Mouse (Mus musculus) olfactory bulb, adult 2 months (tissue): ENCODE data around the gene Ccdc88a.

Experiments
- CTCF ChIP-seq: fragments of 200-500 bp; IDR thresholded peaks from 2 replicates; pipeline ENCODE4 v1.5.1; 2012; ENCODE audit warnings: low read depth, mild to moderate bottlenecking, low read length, moderate library complexity; ENCODE audit not compliant: insufficient read depth
- POLR2A ChIP-seq: fragments of 200-500 bp; IDR thresholded peaks from 2 replicates; pipeline ENCODE4 v1.6.1; 2012; ENCODE audit warnings: mild to moderate bottlenecking, low read depth, low read length, moderate library complexity; ENCODE audit not compliant: insufficient read depth

DNA sequence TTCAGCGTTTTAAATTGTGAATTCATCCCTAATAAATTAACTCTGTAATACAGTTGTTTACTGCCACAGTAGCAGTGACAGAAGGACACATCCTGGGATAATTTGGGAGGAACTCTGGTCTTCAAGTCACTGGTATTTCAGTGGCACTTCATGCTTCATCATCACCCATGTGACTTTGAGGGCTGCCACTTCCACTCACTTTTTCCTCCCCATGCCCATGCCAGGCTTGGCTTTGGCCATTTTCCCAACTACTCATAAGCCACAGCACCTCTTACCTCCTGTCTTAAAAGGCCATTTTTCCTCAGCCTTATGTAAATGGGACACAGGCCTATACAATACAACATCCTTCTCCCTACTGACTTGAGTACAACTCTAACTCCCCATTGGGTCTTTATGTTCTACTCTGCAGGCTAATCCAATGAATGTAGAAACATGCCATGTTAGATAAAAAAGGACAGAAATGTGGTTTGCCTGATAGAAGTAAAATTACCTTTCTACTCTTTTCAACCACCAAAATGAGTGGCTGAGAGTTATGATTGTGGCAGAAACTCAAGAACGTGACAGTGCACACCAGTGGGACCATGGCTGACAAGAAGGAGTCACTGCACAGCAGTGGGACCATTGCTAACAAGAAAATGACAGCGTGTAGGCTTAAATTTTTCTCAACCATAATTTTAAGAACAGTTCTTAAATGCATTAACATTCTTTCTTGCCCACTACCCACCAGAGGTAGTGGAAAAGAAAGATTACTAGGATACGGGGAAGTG lies 28.4 kb upstream of the Ccdc88a start:
- no peak for TF ChIP-seq CTCF
- no peak for TF ChIP-seq POLR2A
